Mouse (Mus musculus): ENCODE measurements around the gene Fut1.

- no peak for TF ChIP-seq POLR2A (IDR thresholded peaks at IDR 0.05; ENCODE audit: borderline replicate concordance, insufficient read depth, low read length)
- no peak for TF ChIP-seq CTCF (IDR thresholded peaks at IDR 0.05; ENCODE audit: borderline replicate concordance, insufficient read depth, low read depth, low read length)
Measured at GRCm38 (mm10) chr7:45625481-45625880, 8.4 kb downstream of the Fut1 start.
